ENCODE assay signal across 11 mouse cellular contexts in genomic region chrX:50625336-50625735, GRCm38 (mm10).
"Had no signal": no experiment of that assay in that cellular context is flagged by ENCODE, and none has a peak within 500 bp of the region (broad histone marks: within the 10 kb centered on the region; RNA-seq: fewer than 3 reads in every experiment).

No protein-coding gene starts in this region.

- DNase-seq: lung, adult 18-20 months; lung, embryonic 14.5 days; lung, postnatal 10 days; lung, postnatal 4 days; midbrain, embryonic 14.5 days; retina, postnatal 1 day; right cerebral cortex, adult 18-20 months; right cerebral cortex, postnatal 25 days; thymus, adult 2 months; thymus, postnatal 25 days; thymus, postnatal 4 days had no signal
